Mouse (Mus musculus) olfactory bulb, adult 2 months (tissue): ENCODE data around the gene Hspa12b.

Experiments
- CTCF ChIP-seq: fragments of 200-500 bp; IDR thresholded peaks from 2 replicates; pipeline ENCODE4 v1.5.1; 2012; ENCODE audit warnings: low read depth, mild to moderate bottlenecking, low read length, moderate library complexity; ENCODE audit not compliant: insufficient read depth
- POLR2A ChIP-seq: fragments of 200-500 bp; IDR thresholded peaks from 2 replicates; pipeline ENCODE4 v1.6.1; 2012; ENCODE audit warnings: mild to moderate bottlenecking, low read depth, low read length, moderate library complexity; ENCODE audit not compliant: insufficient read depth

GRCm38 (mm10) chr2:131149254-131149578 is 22.1 kb downstream of the Hspa12b start:
- TF ChIP-seq CTCF = no peak
- no peak for TF ChIP-seq POLR2A
